Mouse (Mus musculus) heart, postnatal 0 days (tissue): ENCODE data around the gene Btbd17. TPM values are rescaled to one million over a fixed set of nuclear protein-coding genes. Genes with fewer than 3 reads are reported as not detected.
A peak's percentile ranks its signal among the peaks of the same experiment; 100 is the strongest.

Experiments used
- ATAC-seq: fragments of 200-750 bp; cut with Nextera tagmentation; 2 replicates; pipeline ENCODE4 v1.8.0; 2017; ENCODE audit warnings: low read depth, moderate number of reproducible peaks, moderate library complexity; ENCODE audit not compliant: insufficient read depth
- DNase-seq: peaks from one replicate; pipeline ENCODE4 v3.0.0-alpha.2; 2016; ENCODE audit warnings: low spot score
- H3K27ac ChIP-seq: fragments of 300-500 bp; sonication (generic); 2 replicates; pipeline ENCODE4 v1.5.1; 2014; ENCODE audit warnings: low read depth, mild to moderate bottlenecking
- H3K27me3 ChIP-seq: fragments of 300-500 bp; sonication (generic); 2 replicates; pipeline ENCODE4 v1.6.1; 2014; ENCODE audit warnings: low read length, mixed read lengths; ENCODE audit not compliant: control insufficient read depth, insufficient read depth
- H3K36me3 ChIP-seq: fragments of 300-500 bp; sonication (generic); replicated peaks from 2 replicates; pipeline ENCODE4 v1.6.1; 2014; ENCODE audit warnings: low read length, mixed read lengths; ENCODE audit not compliant: control insufficient read depth, insufficient read depth
- H3K4me1 ChIP-seq: fragments of 300-500 bp; sonication (generic); 2 replicates; pipeline ENCODE4 v1.6.1; 2014; ENCODE audit warnings: antibody characterized with exemption; ENCODE audit not compliant: control insufficient read depth, insufficient read depth
- H3K4me2 ChIP-seq: fragments of 300-500 bp; sonication (generic); 2 replicates; pipeline ENCODE4 v1.6.1; 2014; ENCODE audit warnings: low read depth, mild to moderate bottlenecking, low read length, moderate library complexity
- H3K4me3 ChIP-seq: fragments of 300-500 bp; sonication (generic); 2 replicates; pipeline ENCODE4 v1.5.1; 2014; ENCODE audit warnings: low read depth, low read length
- H3K9ac ChIP-seq: fragments of 300-500 bp; sonication (generic); replicated peaks from 2 replicates; pipeline ENCODE4 v1.6.1; 2014; ENCODE audit warnings: low read depth, low read length, mixed read lengths
- H3K9me3 ChIP-seq: fragments of 300-500 bp; sonication (generic); replicated peaks from 2 replicates; pipeline ENCODE4 v1.6.1; 2016; ENCODE audit warnings: low read length; ENCODE audit not compliant: control insufficient read depth
- CTCF ChIP-seq: IDR thresholded peaks from 2 replicates; pipeline ENCODE4 v1.5.1; 2016; ENCODE audit warnings: antibody characterized with exemption, control low read depth, low read depth
- EP300 ChIP-seq: IDR thresholded peaks from 2 replicates; pipeline ENCODE4 v1.6.1; 2016; ENCODE audit warnings: antibody characterized with exemption, low read depth
- WGBS: fragments of 180-500 bp; shearing (Covaris S2); extraction: QIAGEN DNeasy Blood & Tissue Kit; methylation state at CpG from one replicate; pipeline ENCODE4 v1.1.7; 2014; 5-methylcytosine and 5-hydroxymethylcytosine counted together
- polyA plus RNA-seq: library from polyadenylated mRNA; unstranded; fragments of >200 nt; fragmentation: Nextera tagmentation; extraction: Ambion mirVana; gene quantifications from 2 replicates; pipeline ENCODE4 v1.2.1, GENCODE M21; 2015
- total RNA-seq: library from RNA; depleted of rRNA; stranded (reverse); fragments of >200 nt; gene quantifications from 2 replicates; pipeline ENCODE4 v1.2.3, GENCODE M21; 2014; ENCODE audit warnings: low replicate concordance; rRNA removed

The Btbd17 gene
- total and polyA plus RNA-seq, 2 experiments from 2014 or later, result 0.18 TPM; not detected in 1

- H3K9me3 ChIP-seq, result no peaks in the 10 kb centered on the region
- DNase-seq (peak; percentile 48), ATAC-seq (peak; percentile 88)
- 5% methylated on average over 48 of the region's 51 CpGs for WGBS
- no peaks in the 10 kb centered on the region for H3K4me1 ChIP-seq
- peak within 1 kb of the TSS; percentile 43 for H3K4me3 ChIP-seq
- peaks cover 28% of the 10 kb centered on the region for H3K27me3 ChIP-seq
- H3K4me2 ChIP-seq, result peak within 1 kb of the TSS; percentile 75
- no peaks in the 10 kb centered on the region for H3K36me3 ChIP-seq
- H3K9ac ChIP-seq, result no peak within 1 kb of the TSS
- no peak within 1 kb of the TSS for H3K27ac ChIP-seq
- TF ChIP-seq EP300 (no peak), CTCF (no peak)
Measured at GRCm38 (mm10) chr11:114764820-114765818, 30.6 kb downstream of the Btbd17 start, which contains the start of gene Kif19a. Gene Kif19a, plus strand, starts transcription at chr11:114765388.

- 79% methylated on average over 12 of the region's 12 CpGs for WGBS
- no peak overlapping the region for H3K4me3 ChIP-seq
- no peak for TF ChIP-seq EP300
- no peak overlapping the region for H3K27ac ChIP-seq
- no peaks in the 10 kb centered on the region for H3K27me3 ChIP-seq
- H3K9me3 ChIP-seq, result no peaks in the 10 kb centered on the region
- ATAC-seq (no peak), DNase-seq (no peak)
- H3K4me1 ChIP-seq, result no peaks in the 10 kb centered on the region
- H3K36me3 ChIP-seq, result no peaks in the 10 kb centered on the region
- no peak overlapping the region for H3K4me2 ChIP-seq
- H3K9ac ChIP-seq, result no peak overlapping the region
Measured at GRCm38 (mm10) chr11:114747564-114748138, 48.1 kb downstream of the Btbd17 start.

- H3K27ac ChIP-seq, result no peak overlapping the region
- peak; percentile 80 for ATAC-seq
- H3K27me3 ChIP-seq, result no peaks in the 10 kb centered on the region
- no peak overlapping the region for H3K4me3 ChIP-seq
- no peak overlapping the region for H3K9ac ChIP-seq
- 3% methylated on average over 12 of the region's 12 CpGs for WGBS
- no peaks in the 10 kb centered on the region for H3K9me3 ChIP-seq
- peak overlapping the region; percentile 26; the same call in 1 of the 2 replicates for H3K4me2 ChIP-seq
- DNase-seq, result peak; percentile 77
- TF ChIP-seq EP300, result no peak
- peak; percentile 97 for TF ChIP-seq CTCF
- H3K36me3 ChIP-seq, result no peaks in the 10 kb centered on the region
- H3K4me1 ChIP-seq, result peaks cover 6% of the 10 kb centered on the region
Measured at GRCm38 (mm10) chr11:114745134-114745533, 50.6 kb downstream of the Btbd17 start.

GRCm38 (mm10) chr11:114741451-114741850 lies 54.3 kb downstream of the Btbd17 start:
- H3K9ac ChIP-seq, result no peak overlapping the region
- H3K4me3 ChIP-seq, result no peak overlapping the region
- 68% methylated on average over 6 of the region's 6 CpGs for WGBS
- no peak overlapping the region for H3K4me2 ChIP-seq
- H3K4me1 ChIP-seq, result peaks cover 6% of the 10 kb centered on the region
- no peak overlapping the region for H3K27ac ChIP-seq
- no peaks in the 10 kb centered on the region for H3K27me3 ChIP-seq
- no peak for ATAC-seq
- no peak for TF ChIP-seq EP300
- TF ChIP-seq CTCF, result no peak
- H3K36me3 ChIP-seq, result no peaks in the 10 kb centered on the region
- H3K9me3 ChIP-seq, result no peaks in the 10 kb centered on the region
- no peak for DNase-seq

Other genes with a start within 250 kb of the Btbd17 start
- gene Rpl38, start 127.4 kb downstream of the Btbd17 start, total RNA-seq, result 331 and 650 TPM in 2 replicates
- 773 and 797 TPM in 2 replicates for gene Rpl38, start 127.4 kb downstream of the Btbd17 start, polyA plus RNA-seq
- 12.4 and 17.6 TPM in 2 replicates for gene Ttyh2, start 120.5 kb downstream of the Btbd17 start, total RNA-seq
- gene Ttyh2, start 120.5 kb downstream of the Btbd17 start, polyA plus RNA-seq, result 10.5 and 11.8 TPM in 2 replicates
- gene Dnaic2, start 68.5 kb downstream of the Btbd17 start, total RNA-seq, result not detected in 2 replicates
- gene Dnaic2, start 68.5 kb downstream of the Btbd17 start, polyA plus RNA-seq, result 0.33 and 0.75 TPM in 2 replicates
- gene Kif19a, start 30.6 kb downstream of the Btbd17 start, total RNA-seq, result 2.7 TPM in 1 of 2 replicates, not detected in the other
- 0.08 and 0.14 TPM in 2 replicates for gene Kif19a, start 30.6 kb downstream of the Btbd17 start, polyA plus RNA-seq
- gene Gpr142, start 3.0 kb upstream of the Btbd17 start, total RNA-seq, result not detected in 2 replicates
- gene Gpr142, start 3.0 kb upstream of the Btbd17 start, polyA plus RNA-seq, result not detected in 2 replicates
- gene Gprc5c, start 55.2 kb upstream of the Btbd17 start, total RNA-seq, result 14.1 and 16.5 TPM in 2 replicates
- 6.8 and 7.5 TPM in 2 replicates for gene Gprc5c, start 55.2 kb upstream of the Btbd17 start, polyA plus RNA-seq
- gene Cd300a, start 94.1 kb upstream of the Btbd17 start, total RNA-seq, result 0.35 TPM in 1 of 2 replicates, not detected in the other
- 0.92 and 0.97 TPM in 2 replicates for gene Cd300a, start 94.1 kb upstream of the Btbd17 start, polyA plus RNA-seq
- not detected in 2 replicates for gene Cd300lb, start 138.4 kb upstream of the Btbd17 start, total RNA-seq
- gene Cd300lb, start 138.4 kb upstream of the Btbd17 start, polyA plus RNA-seq, result 0.33 and 0.37 TPM in 2 replicates
- not detected in 2 replicates for gene Cd300c, start 173.2 kb upstream of the Btbd17 start, total RNA-seq
- not detected in 2 replicates for gene Cd300c, start 173.2 kb upstream of the Btbd17 start, polyA plus RNA-seq
- not detected in 2 replicates for gene Cd300ld, start 194.0 kb upstream of the Btbd17 start, total RNA-seq
- 0.31 and 0.32 TPM in 2 replicates for gene Cd300ld, start 194.0 kb upstream of the Btbd17 start, polyA plus RNA-seq
- 0.19 and 3.2 TPM in 2 replicates for gene Cd300c2, start 205.9 kb upstream of the Btbd17 start, total RNA-seq
- 2.5 and 3.2 TPM in 2 replicates for gene Cd300c2, start 205.9 kb upstream of the Btbd17 start, polyA plus RNA-seq
- gene Cd300ld2, start 220.2 kb upstream of the Btbd17 start, total RNA-seq, result not detected in 2 replicates
- not detected in 2 replicates for gene Cd300ld2, start 220.2 kb upstream of the Btbd17 start, polyA plus RNA-seq
- not detected in 2 replicates for gene Cd300ld4, start 231.1 kb upstream of the Btbd17 start, total RNA-seq
- gene Cd300ld4, start 231.1 kb upstream of the Btbd17 start, polyA plus RNA-seq, result not detected in 2 replicates
- gene Cd300ld5, start 241.8 kb upstream of the Btbd17 start, total RNA-seq, result not detected in 2 replicates
- gene Cd300ld5, start 241.8 kb upstream of the Btbd17 start, polyA plus RNA-seq, result not detected in 2 replicates